Mouse (Mus musculus) limb, embryonic 12.5 days (tissue): ENCODE data around the gene Stom. TPM values are rescaled to one million over a fixed set of nuclear protein-coding genes. Genes with fewer than 3 reads are reported as not detected.

Source experiments
- ATAC-seq: fragments of 200-750 bp; cut with Nextera tagmentation; 2 replicates; pipeline ENCODE4 v1.8.0; 2017; ENCODE audit warnings: low read depth, moderate TSS enrichment; ENCODE audit not compliant: insufficient number of reproducible peaks, insufficient read depth, low FRiP score, low TSS enrichment
- H3K27ac ChIP-seq: fragments of 300-500 bp; sonication (generic); 2 replicates; pipeline ENCODE4 v1.5.1; 2016; ENCODE audit warnings: mild to moderate bottlenecking, moderate library complexity
- H3K27me3 ChIP-seq: fragments of 300-500 bp; sonication (generic); 2 replicates; pipeline ENCODE4 v1.6.1; 2016; ENCODE audit warnings: mild to moderate bottlenecking, moderate library complexity
- H3K36me3 ChIP-seq: fragments of 300-500 bp; sonication (generic); 2 replicates; pipeline ENCODE4 v1.6.1; 2016; ENCODE audit warnings: mild to moderate bottlenecking, moderate library complexity
- H3K4me1 ChIP-seq: fragments of 300-500 bp; sonication (generic); replicated peaks from 2 replicates; pipeline ENCODE4 v1.6.1; 2016
- H3K4me2 ChIP-seq: fragments of 300-500 bp; sonication (generic); 2 replicates; pipeline ENCODE4 v1.6.1; 2016; ENCODE audit warnings: mild to moderate bottlenecking, moderate library complexity
- H3K4me3 ChIP-seq: fragments of 300-500 bp; sonication (generic); replicated peaks from 2 replicates; pipeline ENCODE4 v1.5.1; 2016; ENCODE audit warnings: mild to moderate bottlenecking
- H3K9ac ChIP-seq: fragments of 300-500 bp; sonication (generic); replicated peaks from 2 replicates; pipeline ENCODE4 v1.6.1; 2016; ENCODE audit warnings: mild to moderate bottlenecking, moderate library complexity
- H3K9me3 ChIP-seq: fragments of 300-500 bp; sonication (generic); 2 replicates; pipeline ENCODE4 v1.6.1; 2016; ENCODE audit warnings: mild to moderate bottlenecking, moderate library complexity
- WGBS: fragments of 180-500 bp; shearing (Covaris S2); methylation state at CpG from one replicate; pipeline ENCODE4 v1.1.7; 2016; 5-methylcytosine and 5-hydroxymethylcytosine counted together
- polyA plus RNA-seq: library from polyadenylated mRNA; unstranded; fragments of >200 nt; fragmentation: Nextera tagmentation; extraction: Ambion mirVana; gene quantifications from 2 replicates; pipeline ENCODE4 v1.2.1, GENCODE M21; 2016

Gene Stom
- polyA plus RNA-seq, 1 experiment from 2014 or later, result 12.2 TPM

DNA sequence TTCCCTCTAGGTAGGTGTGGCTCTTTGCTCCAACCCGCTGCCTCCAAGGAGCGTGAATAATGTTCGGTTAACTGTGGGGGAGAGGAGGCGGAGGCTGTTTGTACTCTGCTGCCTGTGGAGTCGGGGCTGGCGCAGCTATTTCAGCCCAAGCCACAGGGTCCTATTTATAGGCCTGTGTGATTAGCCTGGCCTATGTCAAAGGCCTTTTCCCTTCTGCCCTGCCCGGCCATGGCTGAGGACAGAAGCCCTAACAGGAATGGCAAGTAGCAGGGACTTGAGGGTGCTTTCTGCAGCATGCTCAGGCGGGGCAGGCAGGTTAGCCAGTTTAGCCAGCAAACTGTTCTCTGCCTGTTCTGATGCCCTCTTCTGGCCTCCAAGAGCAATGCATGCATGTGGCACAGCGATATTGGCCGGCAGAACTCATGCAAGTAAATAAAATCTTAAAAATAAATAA lies 66.2 kb downstream of the Stom start:
- Histone ChIP-seq H3K4me1 (peaks cover 47% of the 10 kb centered on the region), H3K4me3 (no peak overlapping the region), H3K27me3 (peaks cover 14% of the 10 kb centered on the region; the same call in 1 of the 2 replicates), H3K9ac (no peak overlapping the region), H3K9me3 (no peaks in the 10 kb centered on the region), H3K27ac (0 out of 2 replicates have a peak overlapping the region, but pooled peaks have one; percentile 35), H3K36me3 (no peaks in the 10 kb centered on the region), H3K4me2 (0 out of 2 replicates have a peak overlapping the region, but pooled peaks have one; percentile 19)
- 18% methylated on average over 10 of the region's 10 CpGs for WGBS
- no peak for ATAC-seq

DNA sequence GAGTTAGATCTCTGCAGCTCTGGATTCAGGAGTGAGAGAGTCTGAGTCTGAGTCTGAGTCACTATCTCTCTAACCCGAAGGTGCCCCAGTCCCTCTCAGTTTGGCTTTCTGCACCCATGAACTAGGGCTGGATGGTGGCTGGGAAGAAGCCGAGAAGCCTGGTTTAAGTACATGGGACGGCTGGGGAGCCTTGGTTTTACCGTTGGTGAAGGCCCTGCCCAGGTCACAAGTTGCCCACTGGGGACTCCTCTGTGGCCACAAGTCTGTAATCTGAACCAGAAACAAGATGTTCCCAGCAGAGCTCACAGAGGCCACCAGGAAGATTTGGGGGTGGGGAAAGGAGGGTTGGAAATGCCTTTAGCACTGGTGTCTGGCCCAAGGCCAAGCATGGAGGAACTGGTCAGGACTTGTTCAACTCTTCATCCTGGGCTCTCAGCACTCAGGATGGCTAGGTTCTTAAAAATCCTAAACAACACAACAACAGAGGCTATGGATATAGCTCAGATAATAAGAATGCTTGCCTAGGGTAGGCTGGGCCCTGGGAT lies 67.0 kb downstream of the Stom start:
- 0 out of 2 replicates have a peak overlapping the region, but pooled peaks have one; percentile 19 for H3K9ac ChIP-seq
- 54% methylated on average over 4 of the region's 4 CpGs for WGBS
- H3K4me3 ChIP-seq, result no peak overlapping the region
- 0 out of 2 replicates have a peak overlapping the region, but pooled peaks have one; percentile 35 for H3K27ac ChIP-seq
- H3K4me1 ChIP-seq, result peaks cover 55% of the 10 kb centered on the region
- peaks cover 14% of the 10 kb centered on the region; the same call in 1 of the 2 replicates for H3K27me3 ChIP-seq
- no peaks in the 10 kb centered on the region for H3K9me3 ChIP-seq
- no peak overlapping the region for H3K4me2 ChIP-seq
- no peak for ATAC-seq
- H3K36me3 ChIP-seq, result no peaks in the 10 kb centered on the region

DNA sequence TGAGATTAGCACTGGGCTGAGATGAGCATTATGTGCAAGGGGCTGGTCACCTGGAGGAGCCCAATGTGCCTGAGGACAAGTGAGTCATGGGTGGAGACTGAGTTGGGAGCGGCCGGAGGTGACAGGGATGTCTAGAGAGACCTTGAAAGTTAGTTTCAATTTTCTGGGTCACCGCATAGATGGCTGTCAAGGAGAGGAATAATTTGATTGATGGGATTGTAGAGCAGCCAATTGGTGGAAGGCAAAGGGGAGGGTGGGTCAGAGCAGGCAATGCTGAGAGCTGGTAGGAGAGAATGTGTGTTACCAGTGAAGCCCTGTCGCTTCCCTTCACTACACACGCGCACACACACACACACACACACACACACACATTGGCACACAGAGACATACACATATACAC lies 67.6 kb downstream of the Stom start:
- H3K4me2 ChIP-seq, result no peak overlapping the region
- no peak overlapping the region for H3K27ac ChIP-seq
- H3K36me3 ChIP-seq, result no peaks in the 10 kb centered on the region
- H3K27me3 ChIP-seq, result peaks cover 16% of the 10 kb centered on the region; the same call in 1 of the 2 replicates
- no peaks in the 10 kb centered on the region for H3K9me3 ChIP-seq
- H3K9ac ChIP-seq, result no peak overlapping the region
- no peak for ATAC-seq
- WGBS, result 82% methylated on average over 6 of the region's 6 CpGs
- no peak overlapping the region for H3K4me3 ChIP-seq
- H3K4me1 ChIP-seq, result peaks cover 58% of the 10 kb centered on the region

DNA sequence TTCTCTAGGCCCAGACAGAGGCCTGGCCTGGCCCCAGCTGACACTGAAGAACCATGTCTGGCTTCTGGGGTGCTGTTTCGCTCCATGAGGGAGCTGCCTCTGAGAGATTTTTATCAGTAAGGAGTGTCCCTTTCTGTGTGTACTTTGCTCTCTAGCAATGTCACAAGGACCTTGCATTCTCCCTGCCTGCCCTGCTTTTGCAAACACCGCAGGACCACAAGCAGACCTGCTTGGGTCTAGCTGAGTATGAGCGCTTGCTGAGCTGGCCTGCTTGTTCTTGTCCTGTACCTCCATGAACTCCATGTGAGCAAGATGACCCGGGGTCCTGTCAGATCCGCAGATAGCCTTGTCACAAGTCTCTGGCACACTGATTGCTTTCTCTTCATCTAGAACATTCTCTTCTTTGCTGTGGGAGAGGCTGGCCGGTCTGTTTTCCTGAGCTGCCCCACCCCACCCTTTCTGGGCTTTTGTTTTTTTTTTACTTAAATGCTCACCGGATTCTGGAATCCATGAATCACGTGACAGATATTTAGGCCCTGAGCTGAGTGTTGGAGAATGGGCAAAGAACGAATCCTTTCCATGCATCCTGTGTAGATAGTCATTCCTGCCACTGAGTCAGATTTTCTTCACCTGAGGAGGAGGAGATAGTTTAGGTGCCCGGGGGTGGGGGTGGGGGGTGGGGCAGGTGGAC lies 68.8 kb downstream of the Stom start:
- H3K4me2 ChIP-seq, result no peak overlapping the region
- peaks cover 47% of the 10 kb centered on the region for H3K4me1 ChIP-seq
- peaks cover 18% of the 10 kb centered on the region; the same call in 1 of the 2 replicates for H3K27me3 ChIP-seq
- no peaks in the 10 kb centered on the region for H3K9me3 ChIP-seq
- H3K36me3 ChIP-seq, result no peaks in the 10 kb centered on the region
- 77% methylated on average over 10 of the region's 10 CpGs for WGBS
- no peak overlapping the region for H3K9ac ChIP-seq
- no peak overlapping the region for H3K4me3 ChIP-seq
- ATAC-seq, result no peak
- no peak overlapping the region for H3K27ac ChIP-seq

DNA sequence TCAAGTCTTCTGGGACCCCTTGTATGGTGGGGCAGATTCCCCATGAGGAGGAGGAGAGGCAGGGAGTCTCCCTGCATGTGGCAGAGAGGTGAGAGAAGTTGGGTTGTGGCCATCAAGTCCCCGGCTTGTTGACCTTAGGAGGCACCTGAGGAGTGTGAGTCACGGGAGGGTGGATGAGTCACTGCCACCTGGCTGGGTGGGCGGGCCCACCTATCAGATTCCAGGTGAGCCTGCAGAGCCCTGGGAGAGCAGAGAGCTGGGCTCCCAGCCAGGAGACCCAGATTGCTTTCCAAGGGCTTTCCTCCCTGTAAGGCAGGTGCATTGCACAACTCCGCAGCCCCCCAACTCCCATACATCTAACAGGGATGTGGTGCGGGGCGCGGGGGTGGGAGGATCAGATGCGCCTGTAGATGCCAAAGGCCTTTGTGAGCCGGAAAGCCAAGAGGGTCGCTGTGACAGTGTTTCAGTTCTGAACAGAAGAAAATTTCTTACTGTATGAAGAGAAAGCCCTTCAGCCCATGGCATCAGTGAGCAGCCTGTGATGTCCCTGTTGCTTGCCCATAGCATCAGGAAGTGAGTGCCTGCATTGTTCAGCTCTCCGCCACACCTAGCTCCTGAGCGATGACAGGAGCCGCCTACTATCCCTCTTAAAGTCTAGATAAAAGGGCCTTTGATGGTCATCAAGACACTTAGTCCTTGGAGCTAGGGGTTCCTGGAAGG lies 69.5 kb downstream of the Stom start:
- 82% methylated on average over 13 of the region's 13 CpGs for WGBS
- peaks cover 18% of the 10 kb centered on the region; the same call in 1 of the 2 replicates for H3K27me3 ChIP-seq
- H3K4me2 ChIP-seq, result no peak overlapping the region
- H3K4me1 ChIP-seq, result peaks cover 43% of the 10 kb centered on the region
- no peak for ATAC-seq
- no peak overlapping the region for H3K27ac ChIP-seq
- no peak overlapping the region for H3K4me3 ChIP-seq
- no peak overlapping the region for H3K9ac ChIP-seq
- H3K9me3 ChIP-seq, result no peaks in the 10 kb centered on the region
- no peaks in the 10 kb centered on the region for H3K36me3 ChIP-seq

DNA sequence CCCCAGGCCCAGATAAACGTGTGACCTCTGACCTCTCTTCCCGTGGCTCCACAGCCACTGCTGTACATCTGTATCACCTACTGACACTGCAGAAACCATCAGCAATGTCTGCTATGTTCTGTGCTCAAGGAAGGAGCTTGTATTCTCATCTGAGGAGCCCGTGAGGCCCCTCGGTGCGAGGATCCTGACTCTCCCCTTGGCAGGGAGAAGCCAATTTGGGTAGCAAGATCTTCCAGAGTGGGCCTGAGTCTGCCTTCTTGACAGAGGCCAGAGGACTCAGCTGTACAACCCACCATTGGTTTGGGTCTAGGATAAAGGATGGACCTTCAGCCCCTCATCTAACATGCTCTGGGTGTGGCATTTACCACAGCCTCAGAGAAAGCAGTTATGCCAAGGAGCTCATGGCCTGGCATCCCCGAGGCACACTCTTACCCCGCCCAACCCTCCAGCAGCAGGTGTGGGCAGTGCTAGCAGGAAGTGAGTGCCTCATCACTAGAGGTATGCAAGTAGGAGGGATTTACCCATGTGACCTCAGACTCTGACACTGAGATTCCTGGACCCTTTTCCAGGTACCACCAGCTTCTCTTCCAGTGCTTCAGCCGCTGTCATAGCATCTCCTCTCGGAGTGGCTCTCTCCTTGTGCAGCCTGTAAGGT lies 70.4 kb downstream of the Stom start:
- Histone ChIP-seq H3K9ac (no peak overlapping the region), H3K9me3 (no peaks in the 10 kb centered on the region), H3K4me2 (no peak overlapping the region), H3K27ac (no peak overlapping the region), H3K27me3 (peaks cover 18% of the 10 kb centered on the region; the same call in 1 of the 2 replicates), H3K36me3 (no peaks in the 10 kb centered on the region), H3K4me3 (no peak overlapping the region), H3K4me1 (peaks cover 38% of the 10 kb centered on the region)
- 72% methylated on average over 9 of the region's 9 CpGs for WGBS
- ATAC-seq, result no peak

DNA sequence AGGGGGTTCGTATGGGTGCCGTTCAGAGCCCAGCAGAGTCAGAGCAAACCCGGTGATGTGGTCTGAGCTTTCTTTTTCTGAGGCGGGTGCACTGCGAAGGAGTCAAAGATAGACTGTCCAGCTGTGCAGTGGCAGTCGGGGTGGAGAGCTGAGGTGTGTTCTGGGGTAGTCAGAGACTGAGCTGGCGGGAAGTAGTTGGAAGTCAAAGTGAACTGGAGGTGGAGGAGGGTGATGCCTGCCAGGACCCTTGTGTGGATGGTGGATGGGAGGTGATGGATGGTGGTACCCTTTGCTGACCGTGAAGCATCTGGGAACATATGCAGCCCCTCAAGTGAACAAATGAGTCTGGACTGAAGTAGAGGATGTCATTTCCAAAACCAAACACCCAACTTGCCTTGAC lies 71.0 kb downstream of the Stom start:
- 57% methylated on average over 8 of the region's 8 CpGs for WGBS

DNA sequence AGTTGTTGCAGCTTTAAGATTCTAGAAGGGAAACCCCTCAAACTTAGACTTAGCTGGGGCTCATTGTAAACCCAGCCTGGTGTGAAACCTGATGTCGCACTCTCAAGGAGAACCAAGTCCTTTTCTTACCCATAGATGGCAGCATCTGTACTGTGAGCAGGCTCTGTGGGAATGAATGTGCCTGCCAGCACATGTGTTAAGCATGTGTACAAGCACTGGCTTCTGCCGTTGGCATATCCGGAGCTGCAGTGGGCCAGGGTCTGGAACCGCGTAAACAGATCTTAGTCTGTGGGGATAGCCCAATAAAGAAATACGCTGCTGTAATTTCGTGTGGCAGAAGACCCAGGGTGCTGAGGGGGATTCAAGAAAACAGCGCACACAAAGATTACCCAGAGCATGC lies 71.5 kb downstream of the Stom start:
- Histone ChIP-seq H3K9me3 (no peaks in the 10 kb centered on the region), H3K27me3 (peaks cover 18% of the 10 kb centered on the region; the same call in 1 of the 2 replicates), H3K27ac (peak overlapping the region; percentile 60), H3K4me1 (peaks cover 34% of the 10 kb centered on the region), H3K36me3 (no peaks in the 10 kb centered on the region), H3K9ac (no peak overlapping the region), H3K4me3 (0 out of 2 replicates have a peak overlapping the region, but pooled peaks have one; percentile 6), H3K4me2 (peak overlapping the region; percentile 39)
- ATAC-seq, result peak; percentile 81
- 12% methylated on average over 8 of the region's 8 CpGs for WGBS

More for the DNA sequence above, 71.0 kb downstream of the Stom start:
- Histone ChIP-seq H3K36me3 (no peaks in the 10 kb centered on the region), H3K27ac (peak overlapping the region; percentile 60), H3K9ac (no peak overlapping the region), H3K4me1 (peaks cover 38% of the 10 kb centered on the region), H3K4me3 (no peak overlapping the region), H3K4me2 (peak overlapping the region; percentile 39), H3K9me3 (no peaks in the 10 kb centered on the region), H3K27me3 (peaks cover 18% of the 10 kb centered on the region; the same call in 1 of the 2 replicates)
- ATAC-seq, result no peak

DNA sequence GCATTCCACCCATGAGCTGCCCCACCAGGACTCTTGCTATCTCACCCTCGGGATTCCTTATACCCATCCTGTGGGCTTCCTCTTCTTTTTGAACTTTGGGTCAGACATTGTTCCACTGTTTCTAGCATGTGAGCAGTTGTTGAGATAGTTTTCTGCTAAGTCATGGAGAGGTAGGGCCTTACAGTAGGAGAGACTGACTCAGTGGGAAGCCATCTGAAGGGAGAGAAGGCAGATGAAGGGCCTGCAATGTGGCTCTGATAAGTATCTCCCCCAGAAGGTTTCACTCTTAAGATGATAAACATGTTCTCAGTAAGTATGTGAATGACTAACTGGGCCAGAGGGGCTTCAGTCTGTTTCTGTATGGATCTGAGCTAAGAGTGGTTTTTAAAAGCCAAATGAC lies 72.7 kb downstream of the Stom start:
- no peak for ATAC-seq
- H3K27ac ChIP-seq, result no peak overlapping the region
- H3K4me1 ChIP-seq, result peaks cover 32% of the 10 kb centered on the region
- peaks cover 18% of the 10 kb centered on the region; the same call in 1 of the 2 replicates for H3K27me3 ChIP-seq
- WGBS, result 79% methylated on average over 1 of the region's 1 CpGs
- H3K4me2 ChIP-seq, result no peak overlapping the region
- H3K36me3 ChIP-seq, result no peaks in the 10 kb centered on the region
- H3K4me3 ChIP-seq, result no peak overlapping the region
- no peaks in the 10 kb centered on the region for H3K9me3 ChIP-seq
- no peak overlapping the region for H3K9ac ChIP-seq
